Mouse (Mus musculus) stomach, embryonic 16.5 days (tissue): ENCODE measurements around the gene Kcnc2. TPM values are rescaled to one million over a fixed set of nuclear protein-coding genes. Genes with fewer than 3 reads are reported as not detected.

Experiments used
- ATAC-seq: fragments of 200-750 bp; cut with Nextera tagmentation; 2 replicates; pipeline ENCODE4 v1.8.0; 2017; ENCODE audit warnings: moderate number of reproducible peaks, moderate TSS enrichment; ENCODE audit not compliant: insufficient read depth, low FRiP score
- H3K27ac ChIP-seq: fragments of 300-500 bp; sonication (generic); 2 replicates; pipeline ENCODE4 v1.5.1; 2014; ENCODE audit warnings: low read length
- H3K27me3 ChIP-seq: fragments of 300-500 bp; sonication (generic); 2 replicates; pipeline ENCODE4 v1.6.1; 2014; ENCODE audit warnings: low read length, control low read depth, mixed read lengths; ENCODE audit not compliant: control insufficient read depth, insufficient read depth
- H3K36me3 ChIP-seq: fragments of 300-500 bp; sonication (generic); 2 replicates; pipeline ENCODE4 v1.6.1; 2014; ENCODE audit warnings: low read length; ENCODE audit not compliant: control insufficient read depth, insufficient read depth
- H3K4me1 ChIP-seq: fragments of 300-500 bp; sonication (generic); 2 replicates; pipeline ENCODE4 v1.6.1; 2014; ENCODE audit warnings: low read length, control low read depth, mixed read lengths; ENCODE audit not compliant: control insufficient read depth, insufficient read depth
- H3K4me2 ChIP-seq: fragments of 300-500 bp; sonication (generic); 2 replicates; pipeline ENCODE4 v1.6.1; 2014; ENCODE audit warnings: low read depth, low read length, mixed read lengths
- H3K4me3 ChIP-seq: fragments of 300-500 bp; sonication (generic); replicated peaks from 2 replicates; pipeline ENCODE4 v1.5.1; 2014; ENCODE audit warnings: mild to moderate bottlenecking, low read length
- H3K9ac ChIP-seq: fragments of 300-500 bp; sonication (generic); 2 replicates; pipeline ENCODE4 v1.6.1; 2014; ENCODE audit warnings: low read length
- H3K9me3 ChIP-seq: fragments of 300-500 bp; sonication (generic); replicated peaks from 2 replicates; pipeline ENCODE4 v1.6.1; 2016; ENCODE audit warnings: low read length, control low read depth; ENCODE audit not compliant: control insufficient read depth
- WGBS: fragments of 180-500 bp; shearing (Covaris S2); extraction: QIAGEN DNeasy Blood & Tissue Kit; methylation state at CpG from one replicate; pipeline ENCODE4 v1.1.7; 2014; 5-methylcytosine and 5-hydroxymethylcytosine counted together
- polyA plus RNA-seq: library from polyadenylated mRNA; unstranded; fragments of >200 nt; fragmentation: Nextera tagmentation; extraction: Ambion mirVana; gene quantifications from 2 replicates; pipeline ENCODE4 v1.2.1, GENCODE M21; 2015

The Kcnc2 gene
- polyA plus RNA-seq, 1 experiment from 2014 or later, result 1.1 TPM

DNA sequence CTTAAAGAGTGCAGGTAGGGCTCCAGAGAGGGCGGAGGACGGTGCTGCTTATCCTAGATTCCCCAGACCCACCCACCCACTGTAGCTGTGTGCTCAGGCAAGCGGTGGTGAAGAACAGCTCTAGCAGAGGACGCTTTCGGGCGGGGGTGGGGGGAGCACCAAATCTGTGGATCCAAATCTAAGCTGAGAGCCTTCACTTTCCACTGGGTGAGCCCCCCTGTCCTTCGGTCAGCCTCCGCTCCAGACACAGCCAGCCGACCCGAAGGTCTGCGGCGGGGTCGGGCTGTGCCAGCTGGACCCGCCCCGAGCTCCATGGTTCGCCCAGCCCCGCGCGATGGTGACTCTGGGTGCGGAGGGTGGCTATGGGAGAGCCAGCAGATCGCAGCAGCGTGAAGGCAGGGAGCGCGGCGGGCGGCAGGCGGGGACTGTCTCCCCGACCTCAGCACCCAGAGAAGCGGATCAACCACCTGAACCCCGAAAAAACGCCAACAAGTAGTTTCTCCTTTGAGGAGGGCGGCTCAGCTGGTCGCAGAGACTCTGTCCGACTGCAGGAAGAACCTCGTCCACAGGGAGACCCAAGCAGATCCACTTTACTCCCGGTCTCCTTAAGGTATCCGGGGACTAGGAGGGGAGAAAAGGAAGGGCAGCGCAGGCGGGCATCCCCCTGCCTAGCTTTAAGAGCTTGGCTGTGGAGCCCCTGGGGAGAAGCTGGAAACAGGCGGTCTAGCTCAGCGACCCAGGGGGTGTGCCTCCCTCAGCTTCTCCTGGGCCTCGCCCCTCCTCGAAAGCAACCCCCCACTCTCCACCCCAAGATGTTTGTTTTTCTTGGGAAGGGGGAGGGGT is 761 bp upstream of the Kcnc2 start:
- Histone ChIP-seq H3K4me1 (peaks cover 11% of the 10 kb centered on the region; the same call in 1 of the 2 replicates), H3K9ac (peak overlapping the region; percentile 49), H3K36me3 (no peaks in the 10 kb centered on the region), H3K9me3 (no peaks in the 10 kb centered on the region; the same call in 1 of the 2 replicates), H3K27ac (no peak overlapping the region), H3K4me2 (peak overlapping the region; percentile 79), H3K4me3 (peak overlapping the region; percentile 50), H3K27me3 (peaks cover 17% of the 10 kb centered on the region)
- WGBS, result 1% methylated on average over 43 of the region's 43 CpGs
- ATAC-seq, result peak; percentile 65; the same call in 1 of the 2 replicates

DNA sequence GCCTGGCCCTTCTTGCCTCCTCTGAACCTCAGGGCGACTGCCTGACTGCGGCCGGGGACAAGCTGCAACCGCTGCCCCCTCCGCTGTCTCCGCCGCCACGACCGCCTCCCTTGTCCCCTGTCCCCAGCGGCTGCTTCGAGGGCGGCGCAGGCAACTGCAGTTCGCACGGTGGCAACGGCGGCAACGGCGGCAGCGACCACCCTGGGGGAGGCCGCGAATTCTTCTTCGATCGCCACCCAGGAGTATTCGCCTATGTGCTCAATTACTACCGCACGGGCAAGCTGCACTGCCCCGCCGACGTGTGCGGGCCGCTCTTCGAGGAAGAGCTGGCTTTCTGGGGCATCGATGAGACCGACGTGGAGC is 863 bp downstream of the Kcnc2 start:
- Histone ChIP-seq H3K4me3 (peak overlapping the region; percentile 50), H3K4me2 (peak overlapping the region; percentile 79), H3K36me3 (no peaks in the 10 kb centered on the region), H3K9me3 (no peaks in the 10 kb centered on the region; the same call in 1 of the 2 replicates), H3K9ac (peak overlapping the region; percentile 48; the same call in 1 of the 2 replicates), H3K4me1 (peaks cover 11% of the 10 kb centered on the region; the same call in 1 of the 2 replicates), H3K27me3 (peaks cover 17% of the 10 kb centered on the region), H3K27ac (no peak overlapping the region)
- ATAC-seq, result no peak
- WGBS, result 2% methylated on average over 36 of the region's 36 CpGs

DNA sequence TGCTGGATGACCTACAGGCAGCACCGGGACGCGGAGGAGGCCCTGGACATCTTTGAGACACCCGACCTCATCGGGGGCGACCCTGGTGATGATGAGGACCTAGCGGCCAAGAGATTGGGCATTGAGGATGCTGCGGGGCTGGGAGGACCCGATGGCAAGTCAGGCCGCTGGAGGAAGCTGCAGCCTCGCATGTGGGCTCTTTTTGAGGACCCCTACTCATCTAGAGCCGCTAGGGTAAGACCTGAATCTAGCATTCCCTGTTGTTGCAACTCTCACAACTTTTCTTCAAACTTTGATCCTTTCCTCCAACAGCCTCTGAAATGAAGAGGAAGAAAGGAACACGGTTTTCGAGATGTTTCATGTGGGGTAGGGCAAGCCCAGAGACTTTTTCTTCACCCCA is 1.2 kb downstream of the Kcnc2 start:
- 18% methylated on average over 14 of the region's 14 CpGs for WGBS
- Histone ChIP-seq H3K4me1 (peaks cover 11% of the 10 kb centered on the region; the same call in 1 of the 2 replicates), H3K27ac (no peak overlapping the region), H3K27me3 (peaks cover 17% of the 10 kb centered on the region), H3K4me2 (peak overlapping the region; percentile 79), H3K4me3 (peak overlapping the region; percentile 50), H3K9ac (peak overlapping the region; percentile 48; the same call in 1 of the 2 replicates), H3K9me3 (no peaks in the 10 kb centered on the region; the same call in 1 of the 2 replicates), H3K36me3 (no peaks in the 10 kb centered on the region)
- ATAC-seq, result no peak

DNA sequence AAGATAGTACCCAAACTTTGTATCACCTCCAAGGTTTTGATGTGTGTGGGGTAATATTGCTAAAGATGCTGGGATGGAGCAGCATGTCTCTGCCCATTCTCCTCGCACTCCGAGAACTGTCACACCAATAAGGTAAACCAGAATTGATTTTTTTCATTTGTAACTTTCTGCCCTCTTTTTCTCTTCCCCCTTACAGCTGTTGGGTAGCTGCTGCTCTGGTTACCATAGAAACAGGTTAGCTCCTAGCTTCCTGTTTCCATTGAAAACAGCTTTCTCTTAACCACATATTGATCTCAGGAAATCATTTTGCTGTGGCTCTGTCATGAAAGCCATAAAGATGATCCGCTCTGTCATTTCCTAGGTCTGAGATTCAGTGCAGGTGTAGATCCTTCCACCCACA is 7.1 kb downstream of the Kcnc2 start:
- no peak for ATAC-seq
- Histone ChIP-seq H3K27ac (no peak overlapping the region), H3K4me2 (no peak overlapping the region), H3K9ac (no peak overlapping the region), H3K9me3 (no peaks in the 10 kb centered on the region), H3K4me3 (no peak overlapping the region), H3K27me3 (no peaks in the 10 kb centered on the region; the same call in 1 of the 2 replicates), H3K4me1 (no peaks in the 10 kb centered on the region), H3K36me3 (no peaks in the 10 kb centered on the region)
- 67% methylated on average over 3 of the region's 3 CpGs for WGBS

DNA sequence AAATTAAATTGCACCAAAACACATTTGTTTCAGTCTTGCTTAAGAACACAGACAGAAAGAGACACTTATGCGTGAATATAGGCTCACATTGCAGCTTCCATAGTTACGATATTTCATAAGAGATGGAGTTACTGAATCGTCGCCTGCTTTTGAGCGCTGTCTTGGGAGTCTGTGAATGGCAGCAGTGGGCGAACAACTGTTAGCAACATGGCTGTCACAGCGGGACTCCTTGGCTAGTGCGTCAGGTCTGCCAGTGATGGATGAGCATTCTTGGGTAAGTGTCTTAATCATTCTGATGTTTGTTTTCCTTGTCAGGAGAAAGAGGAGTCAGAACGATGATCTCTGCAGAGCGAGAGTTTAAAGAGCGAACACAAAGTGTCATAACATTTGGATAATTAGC is 44.2 kb downstream of the Kcnc2 start:
- ATAC-seq, result no peak
- Histone ChIP-seq H3K27ac (no peak overlapping the region), H3K4me1 (no peaks in the 10 kb centered on the region), H3K36me3 (no peaks in the 10 kb centered on the region), H3K4me2 (peak overlapping the region; percentile 34; the same call in 1 of the 2 replicates), H3K27me3 (no peaks in the 10 kb centered on the region), H3K9me3 (no peaks in the 10 kb centered on the region), H3K9ac (no peak overlapping the region), H3K4me3 (no peak overlapping the region)
- WGBS, result 20% methylated on average over 11 of the region's 11 CpGs

DNA sequence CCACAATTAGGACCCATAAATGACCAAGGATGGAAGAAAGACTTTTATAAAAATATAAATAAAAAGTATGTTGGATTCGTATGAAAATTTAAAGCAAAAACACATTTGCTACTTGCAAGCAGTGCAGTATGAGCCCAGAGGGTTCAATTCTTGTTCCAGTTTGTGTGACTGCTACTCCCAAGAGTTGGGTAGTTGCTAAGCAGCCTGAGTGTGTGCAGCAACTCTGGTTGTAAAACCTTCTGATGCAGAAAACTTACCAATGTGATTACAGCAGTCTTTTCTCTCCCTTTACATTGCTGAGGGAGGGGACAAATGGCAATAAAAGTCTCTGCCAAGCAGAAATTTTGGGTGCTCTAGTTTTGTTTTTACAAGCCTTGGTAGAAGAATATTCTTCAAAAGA is 46.9 kb downstream of the Kcnc2 start:
- ATAC-seq, result no peak
- H3K27me3 ChIP-seq, result no peaks in the 10 kb centered on the region

DNA sequence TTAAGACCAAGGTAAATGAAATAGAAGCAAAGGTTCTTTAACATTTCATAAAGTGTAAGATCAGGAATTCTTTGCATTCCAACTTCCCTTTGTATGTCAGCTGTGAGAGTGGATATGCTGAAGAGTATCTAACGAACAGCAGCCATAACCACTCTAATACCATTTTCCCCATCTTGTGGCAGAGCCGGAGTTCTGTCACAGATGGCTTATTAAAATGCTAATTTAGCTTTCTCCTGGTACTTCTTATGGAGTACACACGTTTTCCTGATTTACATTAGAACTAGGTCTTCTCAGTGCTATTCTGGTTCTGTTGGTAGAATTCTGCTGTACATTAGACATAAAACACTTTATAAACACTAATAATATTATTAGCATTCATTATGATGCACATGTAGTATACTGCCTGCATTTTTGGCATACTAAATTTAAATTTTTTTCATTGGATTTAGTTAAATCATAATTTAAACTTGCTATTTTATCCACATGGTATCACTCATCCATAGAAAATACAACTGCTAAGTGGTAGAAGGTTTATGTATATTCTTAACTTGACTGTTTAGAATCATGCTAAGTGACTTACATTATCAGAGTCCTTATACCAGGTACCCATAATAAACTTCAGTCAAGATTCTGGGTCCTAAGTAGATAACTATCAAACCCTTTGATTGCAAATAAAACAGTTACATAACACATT is 86.9 kb downstream of the Kcnc2 start:
- Histone ChIP-seq H3K4me1 (no peaks in the 10 kb centered on the region), H3K9me3 (no peaks in the 10 kb centered on the region), H3K9ac (no peak overlapping the region), H3K4me2 (no peak overlapping the region), H3K27me3 (no peaks in the 10 kb centered on the region), H3K27ac (no peak overlapping the region), H3K36me3 (no peaks in the 10 kb centered on the region), H3K4me3 (no peak overlapping the region)
- 64% methylated on average over 3 of the region's 3 CpGs for WGBS
- ATAC-seq, result no peak

More for the DNA sequence above, 46.9 kb downstream of the Kcnc2 start:
- Histone ChIP-seq H3K27ac (no peak overlapping the region), H3K9me3 (no peaks in the 10 kb centered on the region), H3K4me3 (no peak overlapping the region), H3K36me3 (no peaks in the 10 kb centered on the region), H3K4me2 (no peak overlapping the region), H3K4me1 (no peaks in the 10 kb centered on the region), H3K9ac (no peak overlapping the region)
- 87% methylated on average over 1 of the region's 1 CpGs for WGBS

DNA sequence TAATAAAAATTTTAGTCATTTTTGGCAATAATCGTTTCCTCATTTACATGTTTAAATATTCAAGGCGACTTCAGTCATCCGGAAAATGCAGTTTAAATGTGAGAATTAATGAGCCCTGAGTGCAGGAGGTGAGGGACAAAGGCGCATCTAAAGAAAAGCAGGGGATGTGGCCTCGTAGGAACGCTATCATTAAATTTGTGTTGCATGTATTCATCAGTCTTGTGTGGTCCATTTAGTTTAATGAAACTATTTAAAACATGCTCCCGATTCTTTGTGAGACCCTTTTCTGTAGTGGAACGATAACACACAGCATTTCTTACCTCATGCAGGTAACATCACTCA is 87.4 kb downstream of the Kcnc2 start:
- ATAC-seq, result no peak

DNA sequence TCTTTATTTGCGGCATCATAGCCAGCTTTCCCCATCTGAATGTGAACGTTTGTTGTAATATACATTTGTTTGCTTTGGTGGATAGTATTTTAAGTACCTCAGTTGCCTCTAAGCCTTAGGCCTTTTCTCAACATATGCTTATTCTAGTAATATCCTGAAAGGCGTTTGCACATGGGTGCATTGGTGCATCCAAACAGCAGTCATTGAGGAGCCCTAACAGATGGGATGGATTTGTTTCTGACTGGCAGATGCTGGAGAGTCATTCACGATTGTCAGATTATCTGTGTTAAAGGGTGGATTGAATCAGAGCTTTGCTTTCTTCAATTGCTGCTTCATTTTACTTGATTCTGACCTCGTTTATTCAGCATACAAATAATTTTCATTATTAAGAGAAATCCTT is 89.8 kb downstream of the Kcnc2 start:
- H3K9me3 ChIP-seq, result no peaks in the 10 kb centered on the region
- H3K27me3 ChIP-seq, result no peaks in the 10 kb centered on the region
- WGBS, result 70% methylated on average over 5 of the region's 5 CpGs
- no peak overlapping the region for H3K4me2 ChIP-seq
- no peaks in the 10 kb centered on the region for H3K4me1 ChIP-seq
- no peak overlapping the region for H3K4me3 ChIP-seq
- H3K27ac ChIP-seq, result no peak overlapping the region
- no peak for ATAC-seq
- H3K9ac ChIP-seq, result no peak overlapping the region
- H3K36me3 ChIP-seq, result no peaks in the 10 kb centered on the region

More for the DNA sequence above, 87.4 kb downstream of the Kcnc2 start:
- H3K36me3 ChIP-seq, result no peaks in the 10 kb centered on the region
- no peak overlapping the region for H3K4me3 ChIP-seq
- WGBS, result 82% methylated on average over 8 of the region's 8 CpGs
- no peak overlapping the region for H3K4me2 ChIP-seq
- H3K27ac ChIP-seq, result no peak overlapping the region
- H3K9ac ChIP-seq, result no peak overlapping the region
- no peaks in the 10 kb centered on the region for H3K27me3 ChIP-seq
- no peaks in the 10 kb centered on the region for H3K4me1 ChIP-seq
- H3K9me3 ChIP-seq, result no peaks in the 10 kb centered on the region
